Mouse (Mus musculus) adrenal gland, adult 8-10 months (tissue): ENCODE measurements around the gene Ormdl3. TPM values are rescaled to one million over a fixed set of nuclear protein-coding genes. Genes with fewer than 3 reads are reported as not detected.

Source experiments
- DNase-seq: peaks from one replicate; pipeline ENCODE4 v3.0.0; 2022
- total RNA-seq, 4 experiments: library from RNA; stranded (reverse); gene quantifications; 2 replicates each; pipeline ENCODE4 v1.2.4; 2022

The Ormdl3 gene
- total RNA-seq, 4 experiments from 2014 or later = 102 to 147 (median 129) TPM

- DNase-seq = no peak
Observed at GRCm38 (mm10) chr11:98550311-98550974, 36.7 kb downstream of the Ormdl3 start.

GRCm38 (mm10) chr11:98549363-98549762 lies 37.8 kb downstream of the Ormdl3 start:
- no peak for DNase-seq

- no peak for DNase-seq
Observed at GRCm38 (mm10) chr11:98547308-98547693, 39.9 kb downstream of the Ormdl3 start.

- DNase-seq = no peak
Observed at GRCm38 (mm10) chr11:98546529-98547307, 40.5 kb downstream of the Ormdl3 start.

GRCm38 (mm10) chr11:98545711-98546231 lies 41.4 kb downstream of the Ormdl3 start, which contains the start of gene Ikzf3:
Gene Ikzf3, minus strand, starts transcription at chr11:98546031.
- no peak for DNase-seq

GRCm38 (mm10) chr11:98544890-98545677 lies 42.1 kb downstream of the Ormdl3 start:
- no peak for DNase-seq

GRCm38 (mm10) chr11:98543414-98543813 lies 43.8 kb downstream of the Ormdl3 start:
- no peak for DNase-seq

GRCm38 (mm10) chr11:98542553-98542952 lies 44.6 kb downstream of the Ormdl3 start:
- DNase-seq = no peak

- DNase-seq = no peak
Observed at GRCm38 (mm10) chr11:98540319-98540718, 46.8 kb downstream of the Ormdl3 start.

GRCm38 (mm10) chr11:98537480-98538034 lies 49.6 kb downstream of the Ormdl3 start:
- no peak for DNase-seq

Other genes with a start within 250 kb of the Ormdl3 start
- under 1 TPM in 3 of 4 experiments, not detected in 1; 0.20 to 0.73 (median 0.56) TPM for gene Ppp1r1b, start 239.0 kb downstream of the Ormdl3 start, total RNA-seq
- gene Stard3, start 229.0 kb downstream of the Ormdl3 start, total RNA-seq = 10 to 100 TPM; 22.4 to 33.9 (median 29.1) TPM
- 1 to 10 TPM in 1 of 4 experiments, under 1 TPM in 2, not detected in 1; 0.37 to 1.0 (median 0.73) TPM for gene Tcap, start 203.6 kb downstream of the Ormdl3 start, total RNA-seq
- 1,000 to 10,000 TPM in 1 of 4 experiments, 100 to 1,000 TPM in 3; 210 to 1,003 (median 584) TPM for gene Pnmt, start 200.9 kb downstream of the Ormdl3 start, total RNA-seq
- gene Pgap3, start 186.9 kb downstream of the Ormdl3 start, total RNA-seq = 10 to 100 TPM in 1 of 4 experiments, 1 to 10 TPM in 3; 5.7 to 10.5 (median 7.5) TPM
- gene Erbb2, start 174.9 kb downstream of the Ormdl3 start, total RNA-seq = 1 to 10 TPM; 4.4 to 6.6 (median 5.1) TPM
- 100 to 1,000 TPM in 1 of 4 experiments, 10 to 100 TPM in 3; 78.5 to 100 (median 88.6) TPM for gene Mien1, start 148.4 kb downstream of the Ormdl3 start, total RNA-seq
- gene Grb7, start 141.0 kb downstream of the Ormdl3 start, total RNA-seq = under 1 TPM in 3 of 4 experiments, not detected in 1; 0.13 to 0.70 (median 0.42) TPM
- gene Ikzf3, start 41.3 kb downstream of the Ormdl3 start, total RNA-seq = 1 to 10 TPM in 1 of 4 experiments, under 1 TPM in 3; 0.49 to 1.0 (median 0.75) TPM
- 1 to 10 TPM in 1 of 4 experiments, under 1 TPM in 2, not detected in 1; 0.51 to 1.1 (median 0.74) TPM for gene Zpbp2, start 36.3 kb downstream of the Ormdl3 start, total RNA-seq
- gene Lrrc3c, start 10.9 kb upstream of the Ormdl3 start, total RNA-seq = not detected
- 10 to 100 TPM; 12.6 to 16.2 (median 14.5) TPM for gene Gm12355, start 38.3 kb upstream of the Ormdl3 start, total RNA-seq
- gene Gsdma3, start 39.0 kb upstream of the Ormdl3 start, total RNA-seq = 10 to 100 TPM in 1 of 4 experiments, 1 to 10 TPM in 3; 1.5 to 14.3 (median 4.9) TPM
- under 1 TPM in 1 of 4 experiments, not detected in 3; 0.63 TPM for gene Gsdma2, start 59.4 kb upstream of the Ormdl3 start, total RNA-seq
- not detected for gene Gsdma, start 77.0 kb upstream of the Ormdl3 start, total RNA-seq
- gene Psmd3, start 95.2 kb upstream of the Ormdl3 start, total RNA-seq = 100 to 1,000 TPM; 115 to 121 (median 117) TPM
- gene Csf3, start 113.9 kb upstream of the Ormdl3 start, total RNA-seq = not detected
- gene Med24, start 142.1 kb upstream of the Ormdl3 start, total RNA-seq = 10 to 100 TPM; 47.7 to 63.3 (median 55.7) TPM
- 100 to 1,000 TPM in 1 of 4 experiments, 10 to 100 TPM in 3; 67.1 to 111 (median 82.9) TPM for gene Thra, start 153.3 kb upstream of the Ormdl3 start, total RNA-seq
- gene Nr1d1, start 188.0 kb upstream of the Ormdl3 start, total RNA-seq = 100 to 1,000 TPM; 140 to 286 (median 201) TPM
- 10 to 100 TPM; 93.5 to 98.5 (median 93.7) TPM for gene Msl1, start 208.1 kb upstream of the Ormdl3 start, total RNA-seq
- 10 to 100 TPM; 34.3 to 47.2 (median 41.6) TPM for gene Casc3, start 217.5 kb upstream of the Ormdl3 start, total RNA-seq
- 1 to 10 TPM in 2 of 4 experiments, under 1 TPM in 2; 0.55 to 1.8 (median 1.0) TPM for gene Rapgefl1, start 249.4 kb upstream of the Ormdl3 start, total RNA-seq